Mouse (Mus musculus) testis, adult 2 months (tissue): ENCODE data around the gene Gm13889.

Experiments used
- CTCF ChIP-seq: fragments of 200-500 bp; IDR thresholded peaks from 2 replicates; pipeline ENCODE4 v1.5.1; 2012; ENCODE audit warnings: low read depth, mild to moderate bottlenecking, inconsistent platforms, low read length, moderate library complexity; ENCODE audit not compliant: control insufficient read depth, insufficient read depth, insufficient replicate concordance
- POLR2A ChIP-seq: fragments of 200-500 bp; IDR thresholded peaks from 2 replicates; pipeline ENCODE4 v1.6.1; 2012; ENCODE audit warnings: low read depth, mild to moderate bottlenecking, inconsistent platforms, low read length, moderate library complexity; ENCODE audit not compliant: control insufficient read depth

DNA sequence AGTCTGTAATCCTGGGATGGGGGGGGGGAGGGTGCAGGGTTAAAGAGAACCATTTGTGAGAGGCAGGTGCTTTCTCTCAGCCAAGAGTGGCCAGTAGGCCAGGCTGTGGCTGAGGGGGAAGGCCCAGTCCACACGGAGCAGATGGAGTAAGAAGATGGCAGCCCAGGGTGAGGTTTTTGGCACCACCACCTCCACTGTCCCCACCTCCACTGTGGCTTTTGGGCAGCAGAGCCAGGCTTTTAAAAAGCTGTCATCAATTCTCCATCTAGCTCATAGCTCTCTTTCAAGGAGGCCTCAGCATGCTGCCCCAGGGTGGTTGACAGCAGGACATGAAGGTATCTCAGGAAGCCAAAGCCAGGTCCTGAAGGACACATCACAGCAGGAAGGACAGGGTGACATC, 6.8 kb upstream of the Gm13889 start:
- TF ChIP-seq POLR2A, result no peak
- no peak for TF ChIP-seq CTCF
